Mouse (Mus musculus) splenic B cell, adult 2 months (primary cell): ENCODE results near the gene Spin1.
A peak's percentile ranks its signal among the peaks of the same experiment; 100 is the strongest.

Source experiments
- DNase-seq: peaks from one replicate; pipeline ENCODE4 v3.0.0-alpha.2; 2011; ENCODE audit warnings: low read depth, low spot score
- H3K27me3 ChIP-seq: 2 replicates; pipeline ENCODE4 v1.6.1; 2012; ENCODE audit warnings: mild to moderate bottlenecking, low read length, moderate library complexity, mixed read lengths; ENCODE audit not compliant: control insufficient read depth, poor library complexity, insufficient read depth, severe bottlenecking
- H3K36me3 ChIP-seq: 2 replicates; pipeline ENCODE4 v1.6.1; 2012; ENCODE audit warnings: mild to moderate bottlenecking, low read length, moderate library complexity, mixed read lengths; ENCODE audit not compliant: control insufficient read depth, poor library complexity, insufficient read depth, severe bottlenecking

Spin1 gene

DNA sequence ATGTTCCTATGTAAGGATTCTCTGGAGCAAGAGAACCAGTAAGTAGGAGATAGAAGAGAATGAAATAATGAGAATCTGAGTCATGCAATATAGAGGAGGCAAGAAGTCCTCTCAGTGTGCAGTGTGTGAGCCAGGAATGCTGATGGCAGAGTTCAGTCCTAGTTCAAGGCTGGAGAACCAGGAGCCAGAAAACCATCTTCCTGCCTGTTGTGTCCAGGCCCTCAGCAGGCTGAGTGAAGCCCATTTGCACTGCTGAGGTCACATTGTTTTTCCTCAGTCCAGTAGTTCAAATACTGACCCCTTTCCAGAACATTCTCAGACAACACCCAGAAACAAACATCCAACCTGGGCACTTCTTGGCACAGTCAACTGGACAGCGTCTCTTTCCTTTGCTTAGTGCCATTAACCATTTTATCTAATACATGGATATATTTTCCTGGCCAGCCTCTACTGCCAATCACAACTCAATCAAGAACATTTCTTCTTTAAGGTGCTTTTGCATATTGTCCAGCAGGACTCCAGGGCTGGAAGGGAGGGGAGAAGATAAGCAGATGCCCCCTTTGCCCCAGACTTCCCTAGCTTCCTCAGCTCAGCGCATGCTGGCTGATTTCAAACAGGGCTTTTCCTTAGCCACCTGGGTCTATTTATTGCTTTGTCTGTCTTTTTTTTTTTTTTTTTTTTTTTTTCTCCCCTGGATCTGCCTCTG lies 36.5 kb downstream of the Spin1 start:
- Histone ChIP-seq H3K27me3 (no peaks in the 10 kb centered on the region), H3K36me3 (peaks cover 3% of the 10 kb centered on the region; the same call in 1 of the 2 replicates)
- DNase-seq, result no peak

DNA sequence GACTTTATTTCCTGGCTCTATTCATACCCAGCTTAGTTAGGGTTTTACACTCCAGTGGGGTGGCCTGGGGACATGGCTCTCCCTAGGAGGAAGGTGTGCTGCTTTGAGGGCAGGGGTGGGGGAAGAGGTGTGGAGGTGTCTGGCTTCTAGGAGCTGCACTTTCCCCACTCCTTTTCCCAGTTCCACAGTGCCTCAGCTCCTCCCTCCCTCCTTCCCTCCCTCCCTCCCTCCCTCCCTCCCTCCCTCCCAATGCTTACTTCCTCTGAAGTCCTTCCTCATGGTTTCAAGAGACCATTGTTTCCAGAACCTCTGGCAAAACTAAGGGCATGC lies 37.0 kb downstream of the Spin1 start:
- DNase-seq, result no peak
- Histone ChIP-seq H3K27me3 (no peaks in the 10 kb centered on the region), H3K36me3 (peaks cover 3% of the 10 kb centered on the region; the same call in 1 of the 2 replicates)

DNA sequence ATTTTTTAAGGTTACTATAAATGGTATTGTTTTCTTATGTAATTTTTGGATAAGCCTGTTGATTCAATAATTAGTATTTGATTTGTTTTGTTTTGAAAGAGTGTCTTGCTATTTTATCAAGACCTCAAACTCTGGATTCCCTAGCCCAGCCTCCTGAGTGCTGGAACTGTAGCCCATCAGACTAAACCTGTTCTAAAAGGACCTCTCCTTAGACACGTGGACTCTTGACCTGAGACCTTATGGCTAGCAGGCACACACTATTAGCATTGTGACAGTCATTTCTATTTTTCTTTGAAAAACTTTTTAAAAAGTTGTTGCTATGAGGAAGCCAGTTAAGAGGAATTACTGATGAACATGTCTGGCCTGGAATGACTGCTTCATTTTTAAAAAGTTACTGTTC lies 46.4 kb downstream of the Spin1 start:
- DNase-seq, result no peak

DNA sequence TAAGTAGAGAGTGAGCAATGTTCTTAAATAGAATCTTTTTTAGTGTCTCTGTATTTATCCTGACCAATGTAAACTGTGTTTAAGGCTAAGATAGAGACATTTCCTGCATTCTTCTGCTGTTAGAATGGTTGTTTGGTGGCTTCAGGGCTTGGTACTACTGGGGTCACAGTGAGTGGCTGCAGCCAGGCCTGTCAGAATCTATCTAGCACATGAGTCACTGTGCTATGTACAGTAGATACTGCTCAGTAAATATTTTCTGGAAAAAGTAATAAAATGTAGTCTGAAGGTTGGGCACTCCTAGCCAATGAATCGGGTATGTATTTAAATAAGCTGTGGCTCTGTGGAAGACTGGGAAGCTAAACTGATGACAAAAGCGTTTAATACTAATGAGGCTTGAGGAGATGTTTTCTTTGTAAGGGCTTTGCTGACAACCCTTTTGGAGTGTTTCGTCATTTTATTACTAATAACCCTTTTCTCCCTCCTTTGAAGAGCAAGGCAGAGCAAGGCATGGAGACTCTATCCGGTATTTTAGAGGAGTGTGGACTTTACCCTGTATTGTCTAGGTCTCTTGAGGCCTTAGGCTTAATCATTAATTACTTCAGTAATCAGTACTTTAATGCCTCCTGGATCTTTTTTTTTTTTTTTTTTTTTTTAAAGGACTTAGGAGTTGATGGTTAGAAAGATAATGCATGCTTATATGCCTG lies 52.4 kb downstream of the Spin1 start:
- H3K36me3 ChIP-seq, result peaks cover 7% of the 10 kb centered on the region
- no peaks in the 10 kb centered on the region for H3K27me3 ChIP-seq
- DNase-seq, result no peak

More for the DNA sequence above, 46.4 kb downstream of the Spin1 start:
- H3K36me3 ChIP-seq, result peaks cover 24% of the 10 kb centered on the region
- H3K27me3 ChIP-seq, result no peaks in the 10 kb centered on the region

DNA sequence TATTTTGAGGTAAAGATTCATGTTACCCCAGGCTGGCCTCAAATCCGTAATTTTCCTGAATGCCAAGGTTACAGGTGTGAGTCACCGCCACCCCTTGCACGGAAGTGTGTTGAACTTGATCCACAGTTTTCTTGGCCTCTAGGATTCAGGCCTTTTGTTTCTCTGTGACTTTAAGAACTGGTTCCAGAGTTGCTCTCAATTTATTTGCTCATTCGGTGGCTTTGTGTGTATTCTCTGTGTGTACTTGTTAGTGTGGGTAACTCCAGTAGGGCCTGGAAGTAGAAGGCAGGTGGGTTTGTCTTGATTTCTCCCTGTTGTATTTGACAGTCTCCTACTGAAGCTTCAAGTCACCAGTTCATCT lies 53.0 kb downstream of the Spin1 start:
- no peak for DNase-seq
- Histone ChIP-seq H3K27me3 (no peaks in the 10 kb centered on the region), H3K36me3 (peaks cover 7% of the 10 kb centered on the region)

DNA sequence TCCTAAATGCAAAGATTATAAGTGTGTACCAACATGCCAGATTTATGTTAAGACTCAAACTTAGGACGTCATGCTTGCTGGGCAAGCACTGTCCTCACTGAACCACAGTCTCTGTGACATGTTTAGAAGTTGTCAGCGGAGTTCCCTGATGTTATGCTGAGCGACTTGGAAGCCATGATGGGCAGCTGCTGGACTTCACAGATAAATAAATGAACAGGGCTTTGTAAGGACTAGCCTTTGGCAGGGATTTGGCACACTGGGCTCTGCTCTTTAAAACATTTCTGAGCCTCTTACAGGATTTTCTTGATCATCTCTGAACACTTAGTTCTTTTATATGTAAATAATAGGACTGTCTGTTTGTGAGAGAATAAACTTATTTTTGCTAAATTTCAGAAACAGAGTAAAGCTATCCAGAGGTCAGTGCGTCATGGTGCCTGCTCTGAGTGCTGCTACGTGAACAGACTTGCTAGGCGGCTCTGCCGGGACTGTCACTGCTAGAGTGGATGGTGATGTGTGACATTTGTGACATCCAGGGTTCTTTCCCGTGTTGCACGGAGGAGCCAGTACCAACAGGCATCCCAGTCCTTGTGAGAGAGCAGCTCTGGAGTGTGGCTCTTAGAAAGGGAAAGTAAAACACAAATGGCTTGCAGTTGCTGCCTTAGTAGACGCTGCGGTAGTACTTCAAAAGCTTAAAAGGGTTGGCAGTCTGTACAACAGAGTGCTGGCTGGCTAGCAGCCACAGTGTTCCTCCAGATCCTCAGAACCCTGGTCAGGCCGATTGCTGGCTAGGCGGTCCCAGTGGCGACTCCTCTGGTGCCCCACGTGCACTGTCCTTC lies 54.7 kb downstream of the Spin1 start:
- no peak for DNase-seq
- Histone ChIP-seq H3K36me3 (peaks cover under 1% of the 10 kb centered on the region; the same call in 1 of the 2 replicates), H3K27me3 (no peaks in the 10 kb centered on the region)

DNA sequence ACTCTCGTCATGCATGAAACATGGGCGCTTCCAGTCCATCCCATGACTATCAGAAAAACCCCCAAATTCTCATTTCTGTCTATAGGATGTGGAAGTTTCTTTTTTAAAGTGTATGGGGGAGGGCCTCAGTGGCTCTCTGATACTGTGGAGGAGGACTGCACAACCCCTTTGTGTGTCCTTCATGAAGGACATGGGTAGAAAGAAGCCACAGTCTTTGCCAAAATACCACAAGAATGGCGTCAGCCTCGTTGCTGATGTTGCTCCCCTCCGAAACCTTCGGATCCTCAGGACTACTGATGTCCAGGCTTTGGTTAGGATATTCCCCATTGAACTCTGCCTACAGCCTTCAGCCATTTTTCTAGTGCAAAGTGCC lies 55.3 kb downstream of the Spin1 start:
- no peak for DNase-seq
- H3K27me3 ChIP-seq, result no peaks in the 10 kb centered on the region

DNA sequence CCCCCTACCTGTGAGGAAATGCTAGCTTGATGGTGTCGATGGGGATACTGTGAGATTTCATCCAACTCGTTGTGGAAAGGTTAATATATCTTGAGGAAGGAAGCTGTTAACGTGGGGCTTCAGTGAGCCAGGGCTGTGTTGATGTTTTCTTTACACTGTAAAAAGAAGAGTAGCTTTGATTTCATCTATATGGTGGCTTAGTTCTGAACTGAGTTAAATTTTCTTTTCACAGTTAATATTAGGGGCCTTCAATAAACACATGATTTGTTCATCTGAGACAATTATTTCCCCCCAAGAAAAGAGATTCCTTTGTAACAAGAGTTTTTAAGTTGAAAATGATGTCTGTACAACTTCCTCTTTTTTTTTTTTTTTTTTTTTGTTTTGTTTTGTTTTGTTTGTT lies 56.6 kb downstream of the Spin1 start:
- no peaks in the 10 kb centered on the region for H3K27me3 ChIP-seq
- no peaks in the 10 kb centered on the region; the same call in 1 of the 2 replicates for H3K36me3 ChIP-seq
- DNase-seq, result no peak

More for the DNA sequence above, 55.3 kb downstream of the Spin1 start:
- no peaks in the 10 kb centered on the region; the same call in 1 of the 2 replicates for H3K36me3 ChIP-seq

DNA sequence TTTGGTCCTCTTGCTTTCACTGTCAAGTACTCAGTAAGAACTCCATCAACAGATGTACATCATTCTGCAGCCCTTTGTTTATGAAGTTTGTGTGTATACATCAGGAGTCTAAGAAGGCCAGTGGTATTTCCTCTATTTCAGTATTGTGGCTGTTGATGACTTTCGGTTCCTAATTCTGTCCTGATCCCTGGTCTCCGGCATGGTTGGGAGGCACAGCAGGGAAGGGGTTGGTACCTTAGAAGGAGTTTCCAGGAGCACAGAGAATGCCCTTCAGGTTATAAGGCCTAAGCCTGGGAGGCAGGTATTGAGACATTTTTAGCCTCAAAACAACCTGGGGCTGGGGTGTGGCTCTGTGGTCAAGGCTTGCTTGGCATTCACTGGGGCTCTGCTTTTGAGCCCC lies 61.0 kb downstream of the Spin1 start:
- H3K36me3 ChIP-seq, result no peaks in the 10 kb centered on the region
- no peaks in the 10 kb centered on the region for H3K27me3 ChIP-seq
- DNase-seq, result peak; percentile 34

DNA sequence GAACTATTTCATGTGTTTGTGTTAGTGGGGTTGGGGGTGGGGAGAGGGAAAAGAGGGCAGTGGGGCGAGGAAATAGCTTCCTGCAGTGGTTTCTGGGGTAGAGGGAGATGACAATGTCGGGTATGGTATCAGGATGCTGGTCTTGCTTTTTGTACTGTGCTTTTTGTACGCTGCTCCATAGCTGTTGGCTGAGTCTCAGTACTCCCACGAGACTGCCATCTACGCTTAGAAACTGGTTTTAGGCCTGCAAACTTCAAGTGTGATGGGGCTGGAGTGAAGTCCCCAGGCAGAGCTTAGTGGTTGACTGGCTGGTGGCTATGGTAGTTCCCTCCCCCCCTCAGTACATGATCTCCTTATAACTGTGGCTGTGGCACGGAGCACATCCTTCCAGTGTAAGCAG lies 61.6 kb downstream of the Spin1 start:
- H3K36me3 ChIP-seq, result no peaks in the 10 kb centered on the region
- no peaks in the 10 kb centered on the region for H3K27me3 ChIP-seq
- peak; percentile 39 for DNase-seq

DNA sequence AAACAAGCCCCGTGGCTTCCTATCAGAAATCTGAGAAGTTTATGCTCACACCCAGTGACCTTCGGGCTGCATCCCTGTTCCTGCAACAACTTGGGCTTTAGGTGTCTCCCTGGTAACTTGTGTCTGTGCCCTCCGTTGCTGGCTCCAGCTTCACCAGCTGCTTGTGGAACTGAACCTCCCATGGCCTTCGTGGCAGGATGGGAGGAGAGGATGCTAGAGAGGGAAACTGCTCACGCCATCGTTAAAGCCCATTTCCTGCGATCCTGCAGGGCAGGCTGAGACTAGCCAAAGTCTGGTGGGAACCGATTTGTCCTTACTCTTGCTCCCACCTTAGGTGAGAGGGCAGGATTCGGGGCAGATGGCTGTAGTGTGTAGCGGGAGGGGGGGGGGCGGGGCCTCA lies 66.0 kb downstream of the Spin1 start:
- Histone ChIP-seq H3K36me3 (no peaks in the 10 kb centered on the region), H3K27me3 (no peaks in the 10 kb centered on the region)
- DNase-seq, result no peak

DNA sequence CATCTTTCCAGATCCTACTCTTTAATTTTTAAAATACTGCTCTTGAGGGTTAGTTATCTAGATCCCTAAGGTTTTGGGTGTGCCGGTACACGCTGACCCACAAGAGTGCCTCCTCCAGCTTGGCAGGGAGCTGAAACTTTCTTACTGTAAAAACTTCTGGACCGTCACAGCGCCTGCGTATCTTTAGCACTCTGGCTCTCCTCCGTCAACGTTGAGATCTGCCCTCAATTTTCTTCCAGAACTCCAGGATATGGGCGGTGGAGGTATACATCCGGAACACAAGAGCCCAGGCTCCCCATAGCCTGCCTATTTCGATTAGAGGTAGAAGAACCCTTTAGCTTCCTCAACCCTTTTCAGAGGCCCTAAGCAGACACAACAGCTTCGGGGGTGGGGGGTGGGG lies 69.5 kb downstream of the Spin1 start:
- Histone ChIP-seq H3K36me3 (no peaks in the 10 kb centered on the region), H3K27me3 (no peaks in the 10 kb centered on the region)
- no peak for DNase-seq

DNA sequence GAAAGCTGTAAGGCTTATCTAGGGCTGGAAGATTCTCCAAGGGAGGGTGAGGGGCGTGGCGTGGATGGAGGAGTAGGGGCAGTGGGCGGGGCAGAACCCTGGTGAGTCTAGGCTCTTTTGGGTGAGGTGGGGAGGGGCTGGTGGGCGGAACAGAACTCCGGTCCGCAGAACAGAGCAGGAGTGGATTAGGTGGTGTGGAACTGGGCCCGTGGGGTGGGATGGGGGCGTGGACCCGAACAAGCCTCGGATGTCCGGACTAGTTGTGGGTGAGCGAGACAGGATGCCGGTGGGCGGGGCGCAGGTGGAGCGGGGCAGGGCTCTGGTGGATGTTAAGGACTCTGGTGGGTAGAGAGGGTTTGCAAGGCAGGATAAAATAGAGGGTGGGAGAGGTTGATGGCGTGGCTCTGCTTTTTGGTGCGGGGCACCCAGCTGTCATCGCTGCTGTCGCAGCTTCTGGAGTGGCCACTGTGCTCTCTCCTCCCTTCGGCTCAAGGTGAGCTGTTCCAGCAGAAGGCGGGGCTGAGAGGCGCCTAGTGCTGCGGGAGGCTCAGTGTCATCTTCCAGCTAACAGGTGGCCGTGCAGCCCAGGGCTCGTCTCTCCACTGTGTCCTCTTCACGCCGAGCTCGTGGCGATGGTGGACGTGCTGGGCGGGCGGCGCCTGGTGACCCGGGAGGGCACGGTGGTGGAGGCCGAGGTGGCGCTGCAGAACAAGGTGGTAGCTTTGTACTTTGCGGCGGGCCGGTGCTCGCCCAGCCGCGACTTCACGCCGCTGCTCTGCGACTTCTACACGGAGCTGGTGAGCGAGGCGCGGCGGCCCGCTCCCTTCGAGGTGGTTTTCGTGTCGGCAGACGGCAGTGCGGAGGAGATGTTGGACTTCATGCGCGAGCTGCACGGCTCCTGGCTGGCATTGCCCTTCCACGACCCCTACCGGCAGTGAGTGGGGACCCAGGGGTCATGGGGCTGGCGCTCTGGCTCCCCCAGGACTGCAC lies 70.3 kb downstream of the Spin1 start, which contains the start of gene Nxnl2:
TSS of gene Nxnl2 (plus strand) at position 332 of the 990 bp plus-strand sequence.
- Histone ChIP-seq H3K36me3 (no peaks in the 10 kb centered on the region), H3K27me3 (no peaks in the 10 kb centered on the region)
- peak; percentile 79 for DNase-seq

DNA sequence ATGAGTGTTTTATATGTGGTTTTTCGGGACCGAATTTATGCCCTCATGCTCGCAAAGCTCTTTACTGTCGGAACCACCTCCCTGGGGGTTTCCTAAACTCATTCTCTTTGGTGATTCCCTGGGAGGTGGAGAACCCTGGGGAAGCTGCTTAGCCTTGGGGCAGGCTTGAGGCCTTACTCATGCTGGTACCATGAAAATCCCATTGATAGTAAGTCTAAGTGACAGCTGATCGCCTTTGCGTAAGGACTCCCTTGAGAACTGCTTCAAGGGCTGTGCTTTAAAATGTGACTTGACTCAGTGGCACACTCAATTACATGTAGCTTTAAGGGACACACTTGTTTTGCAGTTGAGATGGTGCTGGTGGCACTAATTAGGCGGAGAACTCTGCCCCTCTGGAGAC lies 71.9 kb downstream of the Spin1 start:
- H3K27me3 ChIP-seq, result no peaks in the 10 kb centered on the region
- H3K36me3 ChIP-seq, result no peaks in the 10 kb centered on the region
- no peak for DNase-seq
